Mouse (Mus musculus) hindbrain, embryonic 11.5 days (tissue): ENCODE results near the gene Mylk. TPM values are rescaled to one million over a fixed set of nuclear protein-coding genes. Genes with fewer than 3 reads are reported as not detected.

Experiments
- ATAC-seq: fragments of 200-750 bp; cut with Nextera tagmentation; 2 replicates; pipeline ENCODE4 v1.8.0; 2017; ENCODE audit warnings: mild to moderate bottlenecking, moderate TSS enrichment, moderate library complexity; ENCODE audit not compliant: low FRiP score
- DNase-seq: peaks from one replicate; pipeline ENCODE4 v3.0.0-alpha.2; 2015; ENCODE audit warnings: low spot score
- H3K27ac ChIP-seq: fragments of 300-500 bp; sonication (generic); 2 replicates; pipeline ENCODE4 v1.5.1; 2014; ENCODE audit warnings: mild to moderate bottlenecking, low read depth, low read length
- H3K27me3 ChIP-seq: fragments of 300-500 bp; sonication (generic); 2 replicates; pipeline ENCODE4 v1.6.1; 2014; ENCODE audit warnings: mild to moderate bottlenecking, low read length, moderate library complexity, mixed read lengths; ENCODE audit not compliant: control insufficient read depth, insufficient read depth
- H3K36me3 ChIP-seq: fragments of 300-500 bp; sonication (generic); 2 replicates; pipeline ENCODE4 v1.6.1; 2014; ENCODE audit warnings: mild to moderate bottlenecking, low read length, moderate library complexity, mixed read lengths; ENCODE audit not compliant: control insufficient read depth, insufficient read depth
- H3K4me1 ChIP-seq: fragments of 300-500 bp; sonication (generic); replicated peaks from 2 replicates; pipeline ENCODE4 v1.6.1; 2014; ENCODE audit warnings: low read length, mixed read lengths; ENCODE audit not compliant: control insufficient read depth, insufficient read depth
- H3K4me2 ChIP-seq: fragments of 300-500 bp; sonication (generic); replicated peaks from 2 replicates; pipeline ENCODE4 v1.6.1; 2014; ENCODE audit warnings: mild to moderate bottlenecking, low read depth, low read length
- H3K4me3 ChIP-seq: fragments of 300-500 bp; sonication (generic); 2 replicates; pipeline ENCODE4 v1.5.1; 2014; ENCODE audit warnings: low read depth, low read length
- H3K9ac ChIP-seq: fragments of 300-500 bp; sonication (generic); 2 replicates; pipeline ENCODE4 v1.6.1; 2014; ENCODE audit warnings: low read depth, low read length
- H3K9me3 ChIP-seq: fragments of 300-500 bp; sonication (generic); 2 replicates; pipeline ENCODE4 v1.6.1; 2016; ENCODE audit warnings: low read length; ENCODE audit not compliant: control insufficient read depth
- WGBS: fragments of 180-500 bp; shearing (Covaris S2); extraction: QIAGEN DNeasy Blood & Tissue Kit; methylation state at CpG from one replicate; pipeline ENCODE4 v1.1.7; 2014; 5-methylcytosine and 5-hydroxymethylcytosine counted together
- polyA plus RNA-seq: library from polyadenylated mRNA; unstranded; fragments of >200 nt; fragmentation: Nextera tagmentation; extraction: Ambion mirVana; gene quantifications from 2 replicates; pipeline ENCODE4 v1.2.1, GENCODE M21; 2014

Gene Mylk
- polyA plus RNA-seq, 1 experiment from 2014 or later, result 4.5 TPM

DNA sequence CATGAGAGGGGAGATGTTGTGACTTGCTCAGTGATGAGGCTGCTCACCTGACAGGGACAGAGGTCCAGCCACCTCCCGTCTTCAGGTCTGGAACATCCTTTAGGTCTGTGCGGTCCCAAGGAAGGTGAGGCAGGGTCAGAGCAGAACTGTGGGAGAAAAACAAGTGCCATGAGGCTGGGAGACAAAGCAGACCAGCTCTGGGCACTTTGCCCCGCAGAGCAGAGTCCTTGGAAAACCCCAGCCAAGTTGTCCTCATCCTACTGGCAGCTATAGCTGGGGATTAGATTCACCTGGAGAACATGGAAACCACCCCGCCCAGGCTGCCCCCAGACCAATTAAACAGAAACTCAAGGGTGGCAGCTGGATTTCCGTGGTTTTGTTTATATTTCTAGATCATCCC, 195.4 kb downstream of the Mylk start:
- no peak overlapping the region for H3K9ac ChIP-seq
- DNase-seq (no peak), ATAC-seq (no peak)
- H3K36me3 ChIP-seq, result no peaks in the 10 kb centered on the region
- no peaks in the 10 kb centered on the region for H3K9me3 ChIP-seq
- H3K4me3 ChIP-seq, result no peak overlapping the region
- H3K27me3 ChIP-seq, result no peaks in the 10 kb centered on the region
- H3K4me1 ChIP-seq, result no peaks in the 10 kb centered on the region
- no peak overlapping the region for H3K4me2 ChIP-seq
- H3K27ac ChIP-seq, result no peak overlapping the region
- WGBS, result 85% methylated on average over 5 of the region's 5 CpGs

DNA sequence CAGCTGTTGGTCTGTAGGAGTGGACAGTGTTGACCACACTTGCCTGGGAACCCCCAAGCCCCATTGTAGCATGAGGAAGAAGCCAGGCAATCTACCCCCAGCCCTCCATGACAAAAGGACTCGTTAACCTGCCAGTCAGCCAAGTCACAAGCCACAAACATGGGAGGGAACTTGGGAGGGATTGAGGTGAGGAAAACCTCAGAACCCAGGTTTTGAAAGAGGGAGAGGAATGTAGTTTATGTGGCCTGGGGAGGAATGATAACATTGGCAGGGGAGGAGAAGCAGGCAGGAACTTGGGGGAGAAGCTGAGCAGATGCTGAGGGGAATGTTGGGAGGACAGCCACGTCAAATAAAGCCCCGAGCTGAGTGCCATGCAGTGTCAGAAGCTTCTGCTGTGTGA, 196.9 kb downstream of the Mylk start:
- H3K27me3 ChIP-seq, result no peaks in the 10 kb centered on the region
- no peak overlapping the region for H3K27ac ChIP-seq
- no peak overlapping the region for H3K4me3 ChIP-seq
- peaks cover 3% of the 10 kb centered on the region; the same call in 1 of the 2 replicates for H3K4me1 ChIP-seq
- no peaks in the 10 kb centered on the region for H3K36me3 ChIP-seq
- no peak overlapping the region for H3K9ac ChIP-seq
- 55% methylated on average over 3 of the region's 3 CpGs for WGBS
- H3K4me2 ChIP-seq, result no peak overlapping the region
- no peaks in the 10 kb centered on the region for H3K9me3 ChIP-seq
- no peak for DNase-seq
- no peak for ATAC-seq

DNA sequence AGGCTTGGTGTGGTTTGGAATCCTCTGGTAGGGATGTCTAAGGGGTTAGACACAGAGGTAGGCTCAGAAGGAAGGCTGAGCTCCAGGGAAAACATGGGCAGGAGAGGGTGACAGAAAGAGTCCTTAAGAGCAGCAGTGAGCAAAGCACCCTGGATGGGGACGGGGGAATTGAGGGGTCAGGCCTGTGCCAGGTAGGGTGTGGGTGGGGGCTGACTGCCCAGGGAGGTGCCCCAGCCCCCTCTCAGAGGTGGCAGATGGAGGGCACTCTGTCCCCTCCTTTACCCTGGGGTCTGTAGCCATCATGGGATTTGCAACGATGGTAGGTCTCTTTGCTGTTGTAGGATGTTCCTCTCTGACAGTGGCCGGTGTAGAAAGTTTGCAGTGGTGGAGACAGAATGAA, 201.3 kb downstream of the Mylk start:
- no peak for DNase-seq
- Histone ChIP-seq H3K4me3 (no peak overlapping the region), H3K27ac (no peak overlapping the region), H3K4me2 (no peak overlapping the region), H3K9me3 (no peaks in the 10 kb centered on the region), H3K9ac (no peak overlapping the region), H3K36me3 (no peaks in the 10 kb centered on the region), H3K4me1 (peaks cover 3% of the 10 kb centered on the region; the same call in 1 of the 2 replicates), H3K27me3 (no peaks in the 10 kb centered on the region)
- 90% methylated on average over 3 of the region's 3 CpGs for WGBS
- no peak for ATAC-seq

DNA sequence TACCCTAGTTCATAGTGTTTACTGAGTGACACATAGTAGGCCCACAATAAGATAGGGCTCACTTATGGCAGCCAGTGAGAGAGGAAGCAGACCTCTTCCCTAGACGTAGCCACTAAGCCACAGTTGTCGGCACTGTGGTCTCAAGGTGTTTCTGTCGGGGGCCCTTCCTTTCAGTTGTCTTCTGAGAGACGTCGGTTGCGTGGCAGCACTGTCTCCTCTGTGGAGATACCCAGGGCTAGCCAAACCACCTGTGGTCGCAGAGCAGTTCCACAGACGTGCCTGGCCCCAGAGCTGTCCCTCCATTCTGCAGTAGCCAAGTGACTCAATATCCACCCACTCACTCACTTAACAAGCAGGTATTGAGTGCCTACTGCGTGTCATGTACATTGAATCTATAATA, 205.9 kb downstream of the Mylk start:
- DNase-seq, result no peak
- WGBS, result 82% methylated on average over 9 of the region's 9 CpGs

DNA sequence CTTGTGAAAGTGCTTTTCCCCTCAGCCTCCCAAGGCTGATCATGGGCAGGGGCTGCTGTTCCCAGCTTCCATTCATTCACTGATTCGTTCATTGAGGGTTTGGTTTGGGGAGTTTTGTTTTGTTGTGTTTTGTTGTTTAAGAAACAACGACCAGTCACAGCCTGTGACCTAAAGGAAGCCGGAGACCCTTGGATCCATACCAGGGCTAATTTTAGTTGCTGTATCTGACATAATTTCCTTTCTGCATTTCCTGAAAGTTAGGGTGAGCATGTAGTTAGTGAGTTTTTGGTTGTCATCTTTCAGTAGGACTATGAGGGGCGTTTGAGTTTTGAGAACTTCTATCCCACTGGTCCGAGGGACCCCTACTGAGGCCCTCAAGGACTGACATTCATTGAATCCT, 207.2 kb downstream of the Mylk start:
- Histone ChIP-seq H3K4me2 (no peak overlapping the region), H3K36me3 (no peaks in the 10 kb centered on the region), H3K27me3 (no peaks in the 10 kb centered on the region), H3K9me3 (no peaks in the 10 kb centered on the region), H3K4me1 (no peaks in the 10 kb centered on the region), H3K9ac (no peak overlapping the region), H3K27ac (no peak overlapping the region), H3K4me3 (no peak overlapping the region)
- no peak for DNase-seq
- ATAC-seq, result no peak
- 86% methylated on average over 5 of the region's 5 CpGs for WGBS

More for the DNA sequence above, 205.9 kb downstream of the Mylk start:
- Histone ChIP-seq H3K36me3 (no peaks in the 10 kb centered on the region), H3K9ac (no peak overlapping the region), H3K4me3 (no peak overlapping the region), H3K27ac (no peak overlapping the region), H3K27me3 (no peaks in the 10 kb centered on the region), H3K9me3 (no peaks in the 10 kb centered on the region), H3K4me2 (no peak overlapping the region), H3K4me1 (peaks cover 3% of the 10 kb centered on the region; the same call in 1 of the 2 replicates)
- no peak for ATAC-seq

DNA sequence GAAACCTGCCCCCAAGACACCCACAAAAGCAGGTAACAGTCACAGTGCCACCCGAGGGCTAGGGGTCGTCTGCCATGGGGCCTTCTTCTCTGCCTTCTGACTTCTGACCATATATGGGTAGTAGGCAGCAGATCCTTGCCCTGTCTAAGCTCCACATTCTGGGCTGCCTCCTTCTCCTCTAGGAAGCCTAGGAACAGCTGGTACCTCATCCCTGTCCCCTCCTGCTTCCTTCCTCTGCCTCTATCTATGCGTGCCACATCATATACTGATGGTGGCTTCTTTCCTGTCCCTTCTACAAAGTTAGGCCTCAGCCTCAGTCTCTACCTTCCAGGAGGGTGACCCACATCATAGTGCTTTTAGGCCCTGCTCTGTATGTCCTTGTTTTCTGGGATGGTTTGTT, 207.8 kb downstream of the Mylk start:
- ATAC-seq, result no peak

DNA sequence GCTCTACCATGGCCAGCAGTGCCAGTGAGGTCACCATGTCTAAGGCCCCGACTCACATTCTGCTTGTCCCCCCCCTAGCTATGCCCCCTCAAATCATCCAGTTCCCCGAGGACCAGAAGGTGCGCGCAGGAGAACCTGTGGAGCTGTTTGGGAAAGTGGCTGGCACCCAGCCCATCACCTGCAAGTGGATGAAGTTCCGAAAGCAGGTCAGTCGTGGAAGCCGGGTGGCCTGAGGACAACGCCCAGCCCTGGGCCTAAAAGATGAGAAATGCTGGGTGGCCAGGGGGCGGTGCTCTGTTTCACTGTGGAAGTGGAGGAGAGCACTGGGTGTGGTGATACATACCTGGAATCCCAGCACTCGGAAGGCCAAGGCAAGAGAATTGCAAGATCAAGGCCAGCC, 208.5 kb downstream of the Mylk start:
- 90% methylated on average over 10 of the region's 10 CpGs for WGBS

More for the DNA sequence above, 207.8 kb downstream of the Mylk start:
- Histone ChIP-seq H3K4me2 (no peak overlapping the region), H3K9ac (no peak overlapping the region), H3K27me3 (no peaks in the 10 kb centered on the region), H3K36me3 (no peaks in the 10 kb centered on the region), H3K4me1 (no peaks in the 10 kb centered on the region), H3K27ac (no peak overlapping the region), H3K4me3 (no peak overlapping the region), H3K9me3 (no peaks in the 10 kb centered on the region)
- DNase-seq, result no peak
- 87% methylated on average over 3 of the region's 3 CpGs for WGBS

DNA sequence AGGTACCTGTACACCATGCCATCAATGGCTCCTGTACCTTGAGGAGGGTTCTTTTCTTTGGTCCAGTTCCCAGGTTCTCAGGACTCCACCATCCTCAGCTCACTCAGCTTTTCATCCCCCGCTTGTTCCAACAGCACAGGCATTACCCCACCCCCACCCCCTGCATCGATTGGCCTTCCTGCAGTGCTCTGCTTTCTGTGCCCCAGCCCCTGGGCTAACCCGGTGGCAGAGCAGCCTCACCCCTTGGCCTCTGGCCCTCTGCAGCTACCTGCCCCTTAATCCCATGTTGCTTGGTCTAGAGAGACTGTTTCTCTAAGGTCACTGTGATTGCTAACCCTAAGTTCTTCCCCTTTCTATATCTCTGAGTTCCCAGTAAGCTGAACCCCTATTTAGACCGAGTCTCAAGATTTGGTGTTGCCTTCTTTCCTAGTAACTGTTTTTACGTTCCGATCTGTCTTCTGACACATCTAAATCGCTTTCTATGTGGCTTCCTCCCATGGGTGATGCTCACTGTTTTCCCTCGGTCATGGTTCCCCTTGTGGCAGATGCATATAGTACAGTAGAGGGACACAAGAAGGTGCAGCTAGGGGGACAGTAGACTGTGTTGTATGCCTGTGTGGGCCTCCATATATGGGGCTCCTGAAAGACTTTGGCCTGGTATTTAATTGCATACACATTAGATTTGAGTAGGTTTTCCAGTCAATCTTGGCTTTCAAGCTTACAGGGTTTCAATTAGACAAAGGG, 212.6 kb downstream of the Mylk start:
- H3K36me3 ChIP-seq, result no peaks in the 10 kb centered on the region
- ATAC-seq (no peak), DNase-seq (no peak)
- H3K4me2 ChIP-seq, result no peak overlapping the region
- no peak overlapping the region for H3K4me3 ChIP-seq
- WGBS, result 77% methylated on average over 8 of the region's 8 CpGs
- no peaks in the 10 kb centered on the region; the same call in 1 of the 2 replicates for H3K4me1 ChIP-seq
- no peak overlapping the region for H3K27ac ChIP-seq
- H3K9me3 ChIP-seq, result no peaks in the 10 kb centered on the region
- H3K27me3 ChIP-seq, result no peaks in the 10 kb centered on the region
- no peak overlapping the region for H3K9ac ChIP-seq

More for the DNA sequence above, 208.5 kb downstream of the Mylk start:
- Histone ChIP-seq H3K9ac (no peak overlapping the region), H3K4me2 (no peak overlapping the region), H3K27me3 (no peaks in the 10 kb centered on the region), H3K36me3 (no peaks in the 10 kb centered on the region), H3K9me3 (no peaks in the 10 kb centered on the region), H3K27ac (no peak overlapping the region), H3K4me3 (no peak overlapping the region), H3K4me1 (no peaks in the 10 kb centered on the region; the same call in 1 of the 2 replicates)
- ATAC-seq, result no peak
- DNase-seq, result no peak

DNA sequence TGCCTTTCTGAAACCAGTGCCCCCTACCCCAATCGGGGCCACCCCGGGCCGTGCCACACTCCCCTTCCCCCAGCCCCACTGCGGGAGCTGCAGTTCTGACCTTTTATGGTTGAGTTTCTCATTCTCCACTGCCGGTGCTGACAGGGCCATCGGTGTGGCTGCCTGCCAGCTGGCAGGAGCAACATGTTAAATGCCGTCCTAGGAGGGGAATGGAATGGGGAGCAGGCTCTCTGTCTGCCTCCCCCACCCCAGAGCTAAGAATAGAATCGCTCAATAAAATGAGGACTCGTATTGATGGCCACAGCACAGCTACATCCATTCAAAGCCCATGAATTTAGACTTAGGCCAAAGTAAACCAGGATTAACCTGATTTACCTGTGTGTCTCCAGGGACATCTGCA, 213.7 kb downstream of the Mylk start:
- H3K4me2 ChIP-seq, result no peak overlapping the region
- DNase-seq, result no peak
- H3K9ac ChIP-seq, result no peak overlapping the region
- H3K4me3 ChIP-seq, result no peak overlapping the region
- no peaks in the 10 kb centered on the region for H3K27me3 ChIP-seq
- WGBS, result 47% methylated on average over 9 of the region's 9 CpGs
- no peaks in the 10 kb centered on the region for H3K36me3 ChIP-seq
- no peak overlapping the region for H3K27ac ChIP-seq
- no peak for ATAC-seq
- H3K9me3 ChIP-seq, result no peaks in the 10 kb centered on the region
- no peaks in the 10 kb centered on the region; the same call in 1 of the 2 replicates for H3K4me1 ChIP-seq
